Mouse (Mus musculus): Measurements from ENCODE around the gene Papss1. TPM values are rescaled to one million over a fixed set of nuclear protein-coding genes. Genes with fewer than 3 reads are reported as not detected.
"Not testable (repeated sequence)": the region's sequence is repeated elsewhere in the genome, so short reads cannot be mapped to it uniquely, and the experiment has no call there.

Papss1 gene
- polyA plus RNA-seq, 1 experiment = 48.7 TPM

GRCm38 (mm10) chr3:131541244-131541942, 23.2 kb upstream of the Papss1 start:
- Histone ChIP-seq H3K36me3 (ENCODE audit: control insufficient read depth, insufficient read depth) (no peaks in the 10 kb centered on the region), H3K27me3 (ENCODE audit: control insufficient read depth, insufficient read depth, insufficient read length) (no peaks in the 10 kb centered on the region), H3K4me3 (no peak overlapping the region), H3K79me2 (ENCODE audit: control insufficient read depth, insufficient read depth) (no peaks in the 10 kb centered on the region), H3ac (ENCODE audit: control insufficient read depth, insufficient read length) (no peak overlapping the region), H3K4me2 (ENCODE audit: low read depth) (no peak overlapping the region)
- TF ChIP-seq USF1 (IDR thresholded peaks at IDR 0.05; ENCODE audit: low read depth) = no peak
- no peak for TF ChIP-seq MYOG (IDR thresholded peaks at IDR 0.05; ENCODE audit: control insufficient read depth in 1 of 3, insufficient read depth in 1 of 3, insufficient read length in 2 of 3, low read depth in 2 of 3)
- TF ChIP-seq TCF12 (IDR thresholded peaks at IDR 0.05; ENCODE audit: insufficient read depth, poor library complexity, severe bottlenecking) = no peak
- TF ChIP-seq POLR2AphosphoS2 (IDR thresholded peaks at IDR 0.05; ENCODE audit: insufficient read length, low read depth) = no peak
- TF ChIP-seq MAX (IDR thresholded peaks at IDR 0.05; ENCODE audit: low read depth) = no peak
- TF ChIP-seq CEBPB (IDR thresholded peaks at IDR 0.05; ENCODE audit: insufficient read depth, poor library complexity, severe bottlenecking) = no peak
- TF ChIP-seq MYOD1 (IDR thresholded peaks at IDR 0.05; ENCODE audit: control insufficient read depth in 1 of 3, insufficient read length in 2 of 3, low read depth in 2 of 3) = no peak
- TF ChIP-seq POLR2A (IDR thresholded peaks at IDR 0.05; ENCODE audit: insufficient read length, low read depth) = no peak

- not testable (repeated sequence) for H3K27me3 ChIP-seq (ENCODE audit: control insufficient read depth, insufficient read depth, insufficient read length); H3K4me3 ChIP-seq; H3K79me2 ChIP-seq (ENCODE audit: control insufficient read depth, insufficient read depth); H3K36me3 ChIP-seq (ENCODE audit: control insufficient read depth, insufficient read depth); H3K4me2 ChIP-seq (ENCODE audit: low read depth); H3ac ChIP-seq (ENCODE audit: control insufficient read depth, insufficient read length)
Measured at GRCm38 (mm10) chr3:131547562-131547961, 17.0 kb upstream of the Papss1 start.

GRCm38 (mm10) chr3:131550046-131550445, 14.5 kb upstream of the Papss1 start:
- Histone ChIP-seq H3K4me3 (no peak overlapping the region), H3K4me2 (ENCODE audit: low read depth) (no peak overlapping the region), H3K36me3 (ENCODE audit: control insufficient read depth, insufficient read depth) (no peaks in the 10 kb centered on the region), H3K27me3 (ENCODE audit: control insufficient read depth, insufficient read depth, insufficient read length) (no peaks in the 10 kb centered on the region), H3ac (ENCODE audit: control insufficient read depth, insufficient read length) (no peak overlapping the region), H3K79me2 (ENCODE audit: control insufficient read depth, insufficient read depth) (no peaks in the 10 kb centered on the region)
- TF ChIP-seq TCF12 (IDR thresholded peaks at IDR 0.05; ENCODE audit: insufficient read depth, poor library complexity, severe bottlenecking) = no peak
- TF ChIP-seq MAX (IDR thresholded peaks at IDR 0.05; ENCODE audit: low read depth) = no peak
- no peak for TF ChIP-seq USF1 (IDR thresholded peaks at IDR 0.05; ENCODE audit: low read depth)
- TF ChIP-seq POLR2AphosphoS2 (IDR thresholded peaks at IDR 0.05; ENCODE audit: insufficient read length, low read depth) = no peak
- TF ChIP-seq REST (IDR thresholded peaks at IDR 0.05; ENCODE audit: insufficient read depth, insufficient read length) = no peak
- no peak for TF ChIP-seq TCF3 (IDR thresholded peaks at IDR 0.05; ENCODE audit: insufficient read length, low read depth)
- TF ChIP-seq E2F4 (IDR thresholded peaks at IDR 0.05; ENCODE audit: insufficient read depth) = no peak
- no peak for TF ChIP-seq SRF (IDR thresholded peaks at IDR 0.05; ENCODE audit: control insufficient read depth, insufficient read length, low read depth)
- no peak for TF ChIP-seq POLR2A (IDR thresholded peaks at IDR 0.05; ENCODE audit: insufficient read length, low read depth)
- no peak for TF ChIP-seq MYOG (IDR thresholded peaks at IDR 0.05; ENCODE audit: control insufficient read depth in 1 of 3, insufficient read depth in 1 of 3, insufficient read length in 2 of 3, low read depth in 2 of 3)
- TF ChIP-seq CEBPB (IDR thresholded peaks at IDR 0.05; ENCODE audit: insufficient read depth, poor library complexity, severe bottlenecking) = no peak
- TF ChIP-seq MYOD1 (IDR thresholded peaks at IDR 0.05; ENCODE audit: control insufficient read depth in 1 of 3, insufficient read length in 2 of 3, low read depth in 2 of 3) = no peak

- Histone ChIP-seq H3K4me3 (no peak overlapping the region), H3K79me2 (ENCODE audit: control insufficient read depth, insufficient read depth) (no peaks in the 10 kb centered on the region), H3K4me2 (ENCODE audit: low read depth) (peak overlapping the region; percentile 50), H3K27me3 (ENCODE audit: control insufficient read depth, insufficient read depth, insufficient read length) (no peaks in the 10 kb centered on the region), H3ac (ENCODE audit: control insufficient read depth, insufficient read length) (no peak overlapping the region), H3K36me3 (ENCODE audit: control insufficient read depth, insufficient read depth) (no peaks in the 10 kb centered on the region)
- TF ChIP-seq USF1 (IDR thresholded peaks at IDR 0.05; ENCODE audit: low read depth) = no peak
- TF ChIP-seq E2F4 (IDR thresholded peaks at IDR 0.05; ENCODE audit: insufficient read depth) = no peak
- no peak for TF ChIP-seq MYOD1 (IDR thresholded peaks at IDR 0.05; ENCODE audit: control insufficient read depth in 1 of 3, insufficient read length in 2 of 3, low read depth in 2 of 3)
Measured at GRCm38 (mm10) chr3:131552349-131553254, 12.0 kb upstream of the Papss1 start.

GRCm38 (mm10) chr3:131555771-131556170, 8.8 kb upstream of the Papss1 start:
- Histone ChIP-seq H3K36me3 (ENCODE audit: control insufficient read depth, insufficient read depth) (no peaks in the 10 kb centered on the region), H3ac (ENCODE audit: control insufficient read depth, insufficient read length) (no peak overlapping the region), H3K4me2 (ENCODE audit: low read depth) (no peak overlapping the region), H3K79me2 (ENCODE audit: control insufficient read depth, insufficient read depth) (no peaks in the 10 kb centered on the region), H3K27me3 (ENCODE audit: control insufficient read depth, insufficient read depth, insufficient read length) (no peaks in the 10 kb centered on the region), H3K4me3 (no peak overlapping the region)
- TF ChIP-seq POLR2A (IDR thresholded peaks at IDR 0.05; ENCODE audit: insufficient read length, low read depth) (no peak), MAX (IDR thresholded peaks at IDR 0.05; ENCODE audit: low read depth) (no peak), TCF3 (IDR thresholded peaks at IDR 0.05; ENCODE audit: insufficient read length, low read depth) (no peak), TCF12 (IDR thresholded peaks at IDR 0.05; ENCODE audit: insufficient read depth, poor library complexity, severe bottlenecking) (no peak), MYOG (IDR thresholded peaks at IDR 0.05; ENCODE audit: control insufficient read depth in 1 of 3, insufficient read depth in 1 of 3, insufficient read length in 2 of 3, low read depth in 2 of 3) (no peak), MYOD1 (IDR thresholded peaks at IDR 0.05; ENCODE audit: control insufficient read depth in 1 of 3, insufficient read length in 2 of 3, low read depth in 2 of 3) (no peak), USF1 (IDR thresholded peaks at IDR 0.05; ENCODE audit: low read depth) (no peak), E2F4 (IDR thresholded peaks at IDR 0.05; ENCODE audit: insufficient read depth) (no peak), POLR2AphosphoS2 (IDR thresholded peaks at IDR 0.05; ENCODE audit: insufficient read length, low read depth) (no peak), SRF (IDR thresholded peaks at IDR 0.05; ENCODE audit: control insufficient read depth, insufficient read length, low read depth) (no peak), REST (IDR thresholded peaks at IDR 0.05; ENCODE audit: insufficient read depth, insufficient read length) (no peak), CEBPB (IDR thresholded peaks at IDR 0.05; ENCODE audit: insufficient read depth, poor library complexity, severe bottlenecking) (no peak)

All from myocyte (in vitro differentiated cells).